Mouse (Mus musculus): ENCODE results near the gene Hmces. TPM values are rescaled to one million over a fixed set of nuclear protein-coding genes. Genes with fewer than 3 reads are reported as not detected.

Gene Hmces
- polyA plus RNA-seq, 1 experiment from 2014 or later, result 56.9 TPM

- WGBS, result under 1% methylated on average over 51 of the region's 55 CpGs
- ATAC-seq (replicated peaks; ENCODE audit: low FRiP score) (peak; percentile 86), DNase-seq (ENCODE audit: low spot score) (peak; percentile 93)
- Histone ChIP-seq H3K4me2 (ENCODE audit: low read depth, low read length, severe bottlenecking) (peak within 1 kb of the TSS; percentile 75), H3K27me3 (ENCODE audit: control insufficient read depth, insufficient read depth, low read length) (no peaks in the 10 kb centered on the region), H3K9ac (ENCODE audit: low read length) (peak within 1 kb of the TSS; percentile 99), H3K4me1 (replicated peaks; ENCODE audit: control insufficient read depth, insufficient read depth, low read length) (peaks cover 11% of the 10 kb centered on the region; the same call in 1 of the 2 replicates), H3K4me3 (ENCODE audit: low read depth, low read length) (peak within 1 kb of the TSS; percentile 100), H3K9me3 (ENCODE audit: control insufficient read depth, low read length) (no peaks in the 10 kb centered on the region), H3K27ac (ENCODE audit: low read depth, low read length) (peak within 1 kb of the TSS; percentile 94), H3K36me3 (ENCODE audit: control insufficient read depth, insufficient read depth, low read length) (no peaks in the 10 kb centered on the region; the same call in 1 of the 2 replicates)
Measured at GRCm38 (mm10) chr6:87981547-87982256, 68.0 kb downstream of the Hmces start, which contains the start of gene H1fx. H1fx (minus strand) TSS chr6:87981637.

- 75% methylated on average over 9 of the region's 9 CpGs for WGBS
- Histone ChIP-seq H3K4me3 (ENCODE audit: low read depth, low read length) (peak overlapping the region; percentile 100), H3K9me3 (ENCODE audit: control insufficient read depth, low read length) (no peaks in the 10 kb centered on the region), H3K9ac (ENCODE audit: low read length) (peak overlapping the region; percentile 99), H3K27ac (ENCODE audit: low read depth, low read length) (no peak overlapping the region), H3K36me3 (ENCODE audit: control insufficient read depth, insufficient read depth, low read length) (no peaks in the 10 kb centered on the region; the same call in 1 of the 2 replicates), H3K4me2 (ENCODE audit: low read depth, low read length, severe bottlenecking) (peak overlapping the region; percentile 75), H3K4me1 (replicated peaks; ENCODE audit: control insufficient read depth, insufficient read depth, low read length) (peaks cover 11% of the 10 kb centered on the region; the same call in 1 of the 2 replicates), H3K27me3 (ENCODE audit: control insufficient read depth, insufficient read depth, low read length) (no peaks in the 10 kb centered on the region)
- no peak for ATAC-seq (replicated peaks; ENCODE audit: low FRiP score)
- peak; percentile 45 for DNase-seq (ENCODE audit: low spot score)
Measured at GRCm38 (mm10) chr6:87982506-87982905, 68.8 kb downstream of the Hmces start.

Small RNAs within 50 kb of the gene (microRNA-seq; reads per million reads assigned to microRNA genes)
- not detected for gene Gm47286 (ENCODE audit: insufficient number of aligned reads)

Other genes with a start within 250 kb of the Hmces start
- 13.6 and 15.1 TPM in 2 replicates for gene Aplf, start 241.7 kb upstream of the Hmces start, polyA plus RNA-seq (2014; fragmentation: Nextera tagmentation; extraction: Ambion mirVana)
- gene Efcc1, start 183.1 kb upstream of the Hmces start, polyA plus RNA-seq (2014; fragmentation: Nextera tagmentation; extraction: Ambion mirVana), result 1.5 TPM in 2 replicates
- 2.5 and 2.8 TPM in 2 replicates for gene Gp9, start 135.9 kb upstream of the Hmces start, polyA plus RNA-seq (2014; fragmentation: Nextera tagmentation; extraction: Ambion mirVana)
- gene Rab43, start 101.8 kb upstream of the Hmces start, polyA plus RNA-seq (2014; fragmentation: Nextera tagmentation; extraction: Ambion mirVana), result 9.4 and 9.7 TPM in 2 replicates
- 2.7 and 5.0 TPM in 2 replicates for gene Gm45140, start 78.1 kb upstream of the Hmces start, polyA plus RNA-seq (2014; fragmentation: Nextera tagmentation; extraction: Ambion mirVana)
- gene Isy1, start 75.1 kb upstream of the Hmces start, polyA plus RNA-seq (2014; fragmentation: Nextera tagmentation; extraction: Ambion mirVana), result 64.0 and 73.8 TPM in 2 replicates
- 1,299 and 1,307 TPM in 2 replicates for gene Cnbp, start 62.8 kb upstream of the Hmces start, polyA plus RNA-seq (2014; fragmentation: Nextera tagmentation; extraction: Ambion mirVana)
- gene Copg1, start 26.1 kb upstream of the Hmces start, polyA plus RNA-seq (2014; fragmentation: Nextera tagmentation; extraction: Ambion mirVana), result 142 and 146 TPM in 2 replicates
- 144 and 158 TPM in 2 replicates for gene H1fx, start 67.7 kb downstream of the Hmces start, polyA plus RNA-seq (2014; fragmentation: Nextera tagmentation; extraction: Ambion mirVana)
- gene Rab7, start 131.3 kb downstream of the Hmces start, polyA plus RNA-seq (2014; fragmentation: Nextera tagmentation; extraction: Ambion mirVana), result 232 and 244 TPM in 2 replicates
- gene Rpn1, start 170.5 kb downstream of the Hmces start, polyA plus RNA-seq (2014; fragmentation: Nextera tagmentation; extraction: Ambion mirVana), result 274 and 284 TPM in 2 replicates

Data from forebrain, embryonic 11.5 days (tissue).